In genomic region chr9:64939790-64940189, GRCm38 (mm10) we compare ENCODE assay signal across 15 mouse cellular contexts. TPM values are rescaled to one million over a fixed set of nuclear protein-coding genes. Genes with fewer than 3 reads are reported as not detected.
"Had no signal": no experiment of that assay in that cellular context is flagged by ENCODE, and none has a peak within 500 bp of the region (broad histone marks: within the 10 kb centered on the region; RNA-seq: fewer than 3 reads in every experiment).

No protein-coding gene starts in this region.

- H3K4me1 ChIP-seq: midbrain, embryonic 15.5 days had no signal

- H3K9me3 ChIP-seq: limb, embryonic 10.5 days; lung, embryonic 15.5 days; midbrain, embryonic 15.5 days; neural tube, embryonic 12.5 days had no signal

- DNase-seq: kidney, adult 8-10 months; kidney, postnatal 25 days; right cerebral cortex, postnatal 4 days; spleen, adult 18-20 months; thymus, adult 18-20 months; thymus, postnatal 14 days had no signal

- H3K9ac ChIP-seq: lung, embryonic 15.5 days; midbrain, embryonic 15.5 days; neural tube, embryonic 12.5 days had no signal

- H3K27me3 ChIP-seq: lung, embryonic 15.5 days; midbrain, embryonic 15.5 days had no signal

- H3K36me3 ChIP-seq: limb, embryonic 10.5 days; lung, embryonic 15.5 days; midbrain, embryonic 15.5 days; neural tube, embryonic 12.5 days had no signal

- H3K27ac ChIP-seq: limb, embryonic 10.5 days; midbrain, embryonic 15.5 days; neural tube, embryonic 12.5 days had no signal

- H3K4me2 ChIP-seq: lung, embryonic 15.5 days; midbrain, embryonic 11.5 days; midbrain, embryonic 15.5 days; neural tube, embryonic 12.5 days had no signal

- H3K4me3 ChIP-seq: limb, embryonic 10.5 days; lung, embryonic 15.5 days; midbrain, embryonic 15.5 days; neural tube, embryonic 12.5 days had no signal

- ATAC-seq: intestine, postnatal 0 days; midbrain, embryonic 15.5 days had no signal

RNA-seq across cellular contexts. Expression of gene Slc24a1, which starts 11.6 kb away (rescaled TPM):
- total RNA-seq: megakaryocyte progenitor cell, adult 5-6 weeks had no signal
- polyA plus RNA-seq: kidney, embryonic 16.5 days; midbrain, embryonic 11.5 days; neural tube, embryonic 12.5 days; stomach, embryonic 14.5 days had no signal
